Mouse (Mus musculus) MEL (cell line): ENCODE measurements at regions not wholly inside any gene's neighbourhood (a gene's known extent, or its start where the extent isn't known, plus 50 kb on each side); places are given as distances from the start of the nearest gene placed in this dataset.

Source experiments
- DNase-seq: peaks from one replicate; pipeline ENCODE4 v3.0.0; 2011; ENCODE audit warnings: low read depth, low spot score
- H3K27ac ChIP-seq: 2 replicates; pipeline ENCODE4 v1.5.1; 2012; ENCODE audit warnings: low read depth, mild to moderate bottlenecking, control low read depth, low read length, moderate library complexity; ENCODE audit not compliant: control insufficient read depth
- H3K27me3 ChIP-seq, 2 experiments: fragments of 150-350 bp in 1 of 2; sonication (generic) in 1 of 2; 2 replicates each; pipeline ENCODE4 v1.6.1; 2012; ENCODE audit warnings: low read length in 2 of 2, mild to moderate bottlenecking in 2 of 2, improper control_type of control experiment in 1 of 2, moderate library complexity in 1 of 2; ENCODE audit not compliant: insufficient read depth in 2 of 2, control insufficient read depth in 1 of 2
- H3K36me3 ChIP-seq, 2 experiments: 2 replicates each; pipeline ENCODE4 v1.6.1; 2012 to 2014; ENCODE audit warnings: low read length in 2 of 2, improper control_type of control experiment in 1 of 2, inconsistent platforms in 1 of 2, mild to moderate bottlenecking in 1 of 2; ENCODE audit not compliant: insufficient read depth in 2 of 2, control insufficient read depth in 1 of 2
- H3K4me1 ChIP-seq, 2 experiments: fragments of 150-350 bp in 1 of 2; sonication (generic) in 1 of 2; 2 replicates each; pipeline ENCODE4 v1.6.1; 2012; ENCODE audit warnings: low read length in 2 of 2, improper control_type of control experiment in 1 of 2, mild to moderate bottlenecking in 1 of 2; ENCODE audit not compliant: insufficient read depth in 2 of 2, control insufficient read depth in 1 of 2
- H3K4me3 ChIP-seq, 2 experiments: fragments of 150-350 bp in 1 of 2; sonication (generic) in 1 of 2; 2 replicates each; pipeline ENCODE4 v1.5.1; 2012; ENCODE audit warnings: low read depth in 2 of 2, low read length in 2 of 2, mild to moderate bottlenecking in 2 of 2, moderate library complexity in 2 of 2, control low read depth in 1 of 2, improper control_type of control experiment in 1 of 2; ENCODE audit not compliant: control insufficient read depth in 1 of 2, insufficient read depth in 1 of 2
- H3K79me2 ChIP-seq: 2 replicates; pipeline ENCODE4 v1.6.1; 2012; ENCODE audit warnings: mild to moderate bottlenecking, low read length, moderate library complexity; ENCODE audit not compliant: control insufficient read depth, poor library complexity, insufficient read depth
- H3K9ac ChIP-seq: 2 replicates; pipeline ENCODE4 v1.6.1; 2012; ENCODE audit warnings: low read depth, mild to moderate bottlenecking, control low read depth, low read length, moderate library complexity; ENCODE audit not compliant: control insufficient read depth, poor library complexity, severe bottlenecking
- H3K9me3 ChIP-seq: fragments of 150-350 bp; sonication (generic); replicated peaks from 2 replicates; pipeline ENCODE4 v1.6.1; 2012; ENCODE audit warnings: mild to moderate bottlenecking, low read length, improper control_type of control experiment, moderate library complexity; ENCODE audit not compliant: insufficient read depth
- CHD1 ChIP-seq: IDR thresholded peaks from 2 replicates; pipeline ENCODE4 v1.6.1; 2012; ENCODE audit warnings: low read depth, mild to moderate bottlenecking, inconsistent platforms, low read length, improper control_type of control experiment
- E2F4 ChIP-seq: IDR thresholded peaks from 2 replicates; pipeline ENCODE4 v1.6.1; 2011; ENCODE audit warnings: low read depth, low read length, improper control_type of control experiment, borderline replicate concordance
- ELF1 ChIP-seq: IDR thresholded peaks from 2 replicates; pipeline ENCODE4 v1.6.1; 2014; ENCODE audit warnings: low read depth, mild to moderate bottlenecking, inconsistent platforms, low read length, improper control_type of control experiment, moderate library complexity
- ETS1 ChIP-seq: IDR thresholded peaks from 2 replicates; pipeline ENCODE4 v1.6.1; 2012; ENCODE audit warnings: low read depth, mild to moderate bottlenecking, inconsistent platforms, low read length, improper control_type of control experiment, moderate library complexity
- GATA1 ChIP-seq: IDR thresholded peaks from 2 replicates; pipeline ENCODE4 v1.6.1; 2011; ENCODE audit warnings: low read depth, low read length, improper control_type of control experiment
- HCFC1 ChIP-seq: IDR thresholded peaks from 2 replicates; pipeline ENCODE4 v1.6.1; 2012; ENCODE audit warnings: low read depth, mild to moderate bottlenecking, inconsistent platforms, low read length, improper control_type of control experiment, moderate library complexity
- KAT2A ChIP-seq: conservative IDR thresholded peaks from 2 replicates; pipeline ENCODE4 v1.6.1; 2012; ENCODE audit warnings: low read depth, low read length, improper control_type of control experiment, inconsistent platforms
- MAFK ChIP-seq: IDR thresholded peaks from 2 replicates; pipeline ENCODE4 v1.6.1; 2011; ENCODE audit warnings: low read depth, mild to moderate bottlenecking, low read length, improper control_type of control experiment, borderline replicate concordance
- MAX ChIP-seq: IDR thresholded peaks from 2 replicates; pipeline ENCODE4 v1.6.1; 2011; ENCODE audit warnings: low read length, improper control_type of control experiment
- MEF2A ChIP-seq: IDR thresholded peaks from 2 replicates; pipeline ENCODE4 v1.6.1; 2014; ENCODE audit warnings: low read depth, mild to moderate bottlenecking, inconsistent platforms, low read length, improper control_type of control experiment; ENCODE audit not compliant: poor library complexity, insufficient replicate concordance, severe bottlenecking; ENCODE audit errors: extremely low read depth
- NRF1 ChIP-seq: IDR thresholded peaks from 2 replicates; pipeline ENCODE4 v1.6.1; 2014; ENCODE audit warnings: low read depth, mild to moderate bottlenecking, inconsistent platforms, low read length, improper control_type of control experiment, moderate library complexity; ENCODE audit not compliant: poor library complexity, insufficient read depth, severe bottlenecking
- POLR2A ChIP-seq, 2 experiments: IDR thresholded peaks; 2 replicates each; pipeline ENCODE4 v1.6.1; 2011 to 2012; ENCODE audit warnings: low read length in 2 of 2, mild to moderate bottlenecking in 2 of 2, control low read depth in 1 of 2, improper control_type of control experiment in 1 of 2, low read depth in 1 of 2, moderate library complexity in 1 of 2; ENCODE audit not compliant: control insufficient read depth in 1 of 2, insufficient read depth in 1 of 2, poor library complexity in 1 of 2
- POLR2AphosphoS2 ChIP-seq: IDR thresholded peaks from 2 replicates; pipeline ENCODE4 v1.6.1; 2011; ENCODE audit warnings: low read length, improper control_type of control experiment
- POLR2AphosphoS5 ChIP-seq: IDR thresholded peaks from 2 replicates; pipeline ENCODE4 v1.6.1; 2012; ENCODE audit warnings: low read depth, borderline replicate concordance, mild to moderate bottlenecking, inconsistent platforms, low read length, moderate library complexity, mixed read lengths
- RAD21 ChIP-seq: IDR thresholded peaks from 2 replicates; pipeline ENCODE4 v1.6.1; 2011; ENCODE audit warnings: mild to moderate bottlenecking, low read depth, low read length, improper control_type of control experiment
- UBTF ChIP-seq: IDR thresholded peaks from 2 replicates; pipeline ENCODE4 v1.6.1; 2012; ENCODE audit warnings: low read depth, mild to moderate bottlenecking, inconsistent platforms, low read length, improper control_type of control experiment, moderate library complexity, borderline replicate concordance; ENCODE audit not compliant: insufficient read depth
- ZC3H11A ChIP-seq: IDR thresholded peaks from 2 replicates; pipeline ENCODE4 v1.6.1; 2012; ENCODE audit warnings: low read depth, mild to moderate bottlenecking, inconsistent platforms, low read length, improper control_type of control experiment
- ZMIZ1 ChIP-seq: IDR thresholded peaks from 2 replicates; pipeline ENCODE4 v1.6.1; 2012; ENCODE audit warnings: low read depth, mild to moderate bottlenecking, inconsistent platforms, low read length, improper control_type of control experiment, moderate library complexity

- no peak overlapping the region for H3K9ac ChIP-seq
- H3K4me3 ChIP-seq: no peak overlapping the region
- H3K36me3 ChIP-seq: no peaks in the 10 kb centered on the region
- TF ChIP-seq ZMIZ1 (no peak), KAT2A (no peak), POLR2AphosphoS2 (no peak), MEF2A (no peak), NRF1 (no peak), ELF1 (no peak), GATA1 (no peak), MAFK (no peak)
- H3K79me2 ChIP-seq: no peaks in the 10 kb centered on the region
- H3K27ac ChIP-seq: no peak overlapping the region
- no peak for DNase-seq
- H3K27me3 ChIP-seq: no peaks in the 10 kb centered on the region
- H3K4me1 ChIP-seq: no peaks in the 10 kb centered on the region
- no peaks in the 10 kb centered on the region for H3K9me3 ChIP-seq
Observed at GRCm38 (mm10) chr4:12654568-12655456, 483.0 kb upstream of the Fam92a start.

GRCm38 (mm10) chr4:12647732-12648131, 475.9 kb upstream of the Fam92a start:
- Histone ChIP-seq H3K79me2 (no peaks in the 10 kb centered on the region), H3K9ac (no peak overlapping the region), H3K27ac (no peak overlapping the region), H3K9me3 (no peaks in the 10 kb centered on the region), H3K36me3 (no peaks in the 10 kb centered on the region), H3K4me3 (no peak overlapping the region), H3K27me3 (no peaks in the 10 kb centered on the region), H3K4me1 (no peaks in the 10 kb centered on the region)
- no peak for DNase-seq
- no peak for TF ChIP-seq ZC3H11A
- TF ChIP-seq MAX: no peak
- TF ChIP-seq E2F4: no peak
- no peak for TF ChIP-seq CHD1
- no peak for TF ChIP-seq UBTF
- no peak for TF ChIP-seq ETS1
- no peak for TF ChIP-seq POLR2A (IDR thresholded peaks at IDR 0.05; ENCODE audit: control insufficient read depth in 1 of 2, insufficient read depth in 1 of 2, low read depth in 1 of 2, low read length in 2 of 2, poor library complexity in 1 of 2)
- TF ChIP-seq HCFC1: no peak
- no peak for TF ChIP-seq RAD21
- no peak for TF ChIP-seq POLR2AphosphoS5
- no peak for TF ChIP-seq GATA1
